Mouse (Mus musculus) embryo, embryonic 11 days (tissue): ENCODE measurements around the gene Shank2.

Experiments used
- DNase-seq: peaks from one replicate; pipeline ENCODE4 v3.0.0-alpha.2; 2015

The Shank2 gene

DNA sequence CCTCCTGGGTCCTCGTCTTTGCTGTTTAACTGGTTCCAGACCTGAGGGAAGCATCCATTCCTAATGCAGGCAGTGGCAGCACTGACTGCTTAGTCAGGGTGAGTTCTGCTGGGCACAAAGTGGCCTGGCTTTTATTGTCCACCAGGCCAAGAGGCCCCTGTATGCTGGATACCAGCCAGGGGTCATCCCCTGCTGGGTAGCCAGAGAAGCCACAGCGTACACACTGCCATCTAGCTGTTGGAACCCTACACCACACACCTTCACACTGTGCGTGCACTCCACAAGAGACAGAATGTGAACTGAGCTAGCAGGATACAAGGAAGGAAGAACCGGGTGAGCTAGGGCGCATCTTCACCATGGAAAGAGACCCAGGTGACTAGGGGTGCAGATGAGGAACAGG lies 233.1 kb downstream of the Shank2 start:
- peak; percentile 17 for DNase-seq

GRCm38 (mm10) chr7:144235523-144235922 lies 233.8 kb downstream of the Shank2 start:
- DNase-seq, result no peak

- no peak for DNase-seq
Measured at GRCm38 (mm10) chr7:144236802-144237201, 235.1 kb downstream of the Shank2 start.

- peak; percentile 85 for DNase-seq
Measured at GRCm38 (mm10) chr7:144238409-144238808, 236.7 kb downstream of the Shank2 start.

- no peak for DNase-seq
Measured at GRCm38 (mm10) chr7:144238992-144239391, 237.3 kb downstream of the Shank2 start.

GRCm38 (mm10) chr7:144239571-144240370 lies 238.0 kb downstream of the Shank2 start:
- no peak for DNase-seq

DNA sequence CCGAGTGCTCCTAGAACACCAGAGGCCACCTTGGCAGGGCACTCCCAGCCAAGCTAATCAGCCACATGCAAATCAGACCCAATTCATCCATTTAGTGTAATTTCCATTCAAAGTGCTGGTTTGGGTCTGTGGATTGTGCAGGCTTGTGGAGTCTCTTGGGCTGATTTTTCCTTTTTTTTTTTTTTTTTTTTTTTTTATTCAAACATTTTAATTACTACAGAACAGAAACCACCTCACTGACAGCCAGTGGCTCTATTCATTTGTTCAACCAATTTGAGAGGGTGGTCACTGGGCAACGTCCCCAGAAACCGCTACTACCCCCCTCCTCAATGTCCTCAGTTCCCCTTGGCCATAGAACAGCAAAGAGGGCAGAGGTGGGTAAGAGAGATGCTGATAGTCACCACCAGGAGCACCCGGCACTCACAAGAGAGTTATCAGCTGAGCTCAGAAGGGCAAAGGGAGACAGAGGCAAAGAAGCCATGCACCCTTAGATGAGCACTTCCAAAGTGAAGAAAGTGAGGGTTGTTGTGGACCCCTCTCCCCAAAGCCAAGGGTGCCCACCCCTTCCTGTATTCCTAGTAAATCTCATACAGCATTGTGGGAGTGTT lies 239.1 kb downstream of the Shank2 start:
- no peak for DNase-seq

DNA sequence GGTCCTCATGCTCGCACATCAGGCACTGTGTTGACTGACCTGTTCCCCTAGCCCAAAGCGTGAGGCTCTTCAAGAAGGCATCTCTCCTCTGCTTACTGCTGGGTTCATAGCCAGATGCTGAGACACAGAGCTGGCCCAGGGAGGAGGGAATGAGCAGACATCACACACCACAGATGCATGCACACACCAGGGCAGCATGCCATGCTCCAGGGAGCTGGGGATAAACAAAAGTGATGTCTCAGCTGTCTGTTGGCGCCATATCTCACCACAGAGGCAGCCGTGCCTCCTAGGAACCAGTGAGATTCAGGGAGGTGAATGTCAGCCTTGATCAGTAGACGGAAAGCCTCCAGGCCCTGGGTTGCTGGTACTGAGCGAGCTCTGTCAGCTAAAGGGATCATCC lies 242.5 kb downstream of the Shank2 start:
- no peak for DNase-seq

- no peak for DNase-seq
Measured at GRCm38 (mm10) chr7:144246271-144246670, 244.5 kb downstream of the Shank2 start.

DNA sequence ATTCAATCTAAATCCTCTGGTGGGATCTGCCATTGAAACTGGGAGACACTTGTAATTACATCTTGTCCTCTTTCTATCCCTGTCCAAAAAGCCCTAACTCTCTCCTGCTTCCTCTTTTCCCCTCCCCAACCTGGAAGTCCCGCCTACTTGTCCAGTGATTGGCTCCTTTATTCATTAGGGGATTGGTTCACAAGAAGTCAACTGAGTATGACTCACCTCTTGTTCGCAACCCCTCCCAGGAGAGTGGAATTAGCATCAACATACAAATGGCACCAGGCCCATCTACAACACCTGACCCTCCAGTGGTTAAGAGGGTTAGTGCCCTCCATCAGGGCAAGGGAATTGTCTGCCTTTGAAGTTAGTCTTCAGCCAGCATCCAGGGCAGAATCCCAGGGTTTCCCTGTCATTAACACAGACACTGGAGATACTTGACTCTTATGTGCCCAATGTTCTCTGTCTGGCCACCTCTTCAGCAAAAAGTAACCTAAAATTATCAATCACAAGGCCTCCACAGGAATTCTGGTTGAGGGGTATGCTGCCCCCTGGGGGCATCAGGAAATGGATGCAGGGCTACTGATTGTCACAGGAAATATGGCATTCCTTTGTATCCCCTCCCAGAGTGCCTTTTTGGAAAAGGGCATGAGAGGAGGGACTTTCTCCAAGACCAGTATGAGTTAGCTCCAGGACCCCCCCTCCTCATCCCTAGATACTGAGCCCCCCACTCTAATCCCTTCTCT lies 247.1 kb downstream of the Shank2 start:
- DNase-seq, result no peak

- DNase-seq, result no peak
Measured at GRCm38 (mm10) chr7:144250791-144251190, 249.1 kb downstream of the Shank2 start.

DNA sequence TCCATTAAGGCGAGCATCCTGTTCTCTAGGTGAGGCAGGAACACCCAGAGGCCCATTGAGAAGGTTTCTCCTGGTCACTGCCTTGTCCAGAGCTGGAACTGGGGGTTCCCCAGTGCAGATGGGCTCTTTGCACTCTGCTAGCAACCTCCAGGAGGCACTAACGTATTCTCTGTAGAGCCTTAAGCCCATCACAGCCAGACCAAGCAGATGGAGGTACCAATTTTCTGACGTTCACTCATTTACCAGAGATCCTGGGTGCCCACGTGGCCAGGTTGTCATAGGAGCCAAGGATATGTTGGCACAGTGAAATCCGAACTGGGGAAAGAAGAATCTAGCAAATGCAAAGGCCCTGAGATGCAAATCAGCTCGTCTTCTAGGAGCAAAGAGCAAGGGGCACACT lies 249.5 kb downstream of the Shank2 start:
- no peak for DNase-seq

- peak; percentile 58 for DNase-seq
Measured at GRCm38 (mm10) chr7:144254674-144255246, 253.0 kb downstream of the Shank2 start.

- no peak for DNase-seq
Measured at GRCm38 (mm10) chr7:144257821-144258220, 256.1 kb downstream of the Shank2 start.

GRCm38 (mm10) chr7:144258332-144258731 lies 256.6 kb downstream of the Shank2 start:
- no peak for DNase-seq

DNA sequence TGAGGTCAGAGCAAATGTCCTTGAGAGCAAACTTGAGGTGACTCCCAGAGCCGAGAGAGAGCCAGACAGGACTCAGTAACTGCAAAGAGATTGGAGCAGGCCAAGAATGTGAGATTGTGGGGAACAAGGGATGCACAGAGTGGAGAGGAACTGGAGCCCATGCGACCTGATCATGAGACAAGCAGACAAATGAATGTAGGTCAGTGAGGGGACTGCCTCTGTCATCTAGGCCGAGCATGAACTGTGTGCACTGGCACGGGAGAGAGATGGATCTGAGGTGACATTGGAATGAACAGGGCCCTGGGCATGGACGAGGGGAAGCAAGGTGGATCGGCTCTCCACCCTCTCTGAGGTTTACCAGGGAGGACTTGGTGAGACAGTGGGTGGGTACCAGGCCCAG lies 260.9 kb downstream of the Shank2 start:
- no peak for DNase-seq

GRCm38 (mm10) chr7:144266745-144267144 lies 265.0 kb downstream of the Shank2 start:
- DNase-seq, result no peak

- no peak for DNase-seq
Measured at GRCm38 (mm10) chr7:144268329-144268728, 266.6 kb downstream of the Shank2 start.

- no peak for DNase-seq
Measured at GRCm38 (mm10) chr7:144268778-144269177, 267.1 kb downstream of the Shank2 start.

GRCm38 (mm10) chr7:144271074-144271473 lies 269.3 kb downstream of the Shank2 start:
- no peak for DNase-seq

GRCm38 (mm10) chr7:144278703-144279102 lies 277.0 kb downstream of the Shank2 start:
- no peak for DNase-seq

GRCm38 (mm10) chr7:144283701-144284100 lies 282.0 kb downstream of the Shank2 start:
- peak; percentile 64 for DNase-seq
